Mouse (Mus musculus) heart, postnatal 0 days (tissue): ENCODE results near the gene Akt3. TPM values are rescaled to one million over a fixed set of nuclear protein-coding genes. Genes with fewer than 3 reads are reported as not detected.

ENCODE experiments used
- ATAC-seq: fragments of 200-750 bp; cut with Nextera tagmentation; 2 replicates; pipeline ENCODE4 v1.8.0; 2017; ENCODE audit warnings: low read depth, moderate number of reproducible peaks, moderate library complexity; ENCODE audit not compliant: insufficient read depth
- DNase-seq: peaks from one replicate; pipeline ENCODE4 v3.0.0-alpha.2; 2016; ENCODE audit warnings: low spot score
- H3K27ac ChIP-seq: fragments of 300-500 bp; sonication (generic); 2 replicates; pipeline ENCODE4 v1.5.1; 2014; ENCODE audit warnings: low read depth, mild to moderate bottlenecking
- H3K27me3 ChIP-seq: fragments of 300-500 bp; sonication (generic); 2 replicates; pipeline ENCODE4 v1.6.1; 2014; ENCODE audit warnings: low read length, mixed read lengths; ENCODE audit not compliant: control insufficient read depth, insufficient read depth
- H3K36me3 ChIP-seq: fragments of 300-500 bp; sonication (generic); replicated peaks from 2 replicates; pipeline ENCODE4 v1.6.1; 2014; ENCODE audit warnings: low read length, mixed read lengths; ENCODE audit not compliant: control insufficient read depth, insufficient read depth
- H3K4me1 ChIP-seq: fragments of 300-500 bp; sonication (generic); 2 replicates; pipeline ENCODE4 v1.6.1; 2014; ENCODE audit warnings: antibody characterized with exemption; ENCODE audit not compliant: control insufficient read depth, insufficient read depth
- H3K4me2 ChIP-seq: fragments of 300-500 bp; sonication (generic); 2 replicates; pipeline ENCODE4 v1.6.1; 2014; ENCODE audit warnings: low read depth, mild to moderate bottlenecking, low read length, moderate library complexity
- H3K4me3 ChIP-seq: fragments of 300-500 bp; sonication (generic); 2 replicates; pipeline ENCODE4 v1.5.1; 2014; ENCODE audit warnings: low read depth, low read length
- H3K9ac ChIP-seq: fragments of 300-500 bp; sonication (generic); replicated peaks from 2 replicates; pipeline ENCODE4 v1.6.1; 2014; ENCODE audit warnings: low read depth, low read length, mixed read lengths
- H3K9me3 ChIP-seq: fragments of 300-500 bp; sonication (generic); replicated peaks from 2 replicates; pipeline ENCODE4 v1.6.1; 2016; ENCODE audit warnings: low read length; ENCODE audit not compliant: control insufficient read depth
- CTCF ChIP-seq: IDR thresholded peaks from 2 replicates; pipeline ENCODE4 v1.5.1; 2016; ENCODE audit warnings: antibody characterized with exemption, control low read depth, low read depth
- EP300 ChIP-seq: IDR thresholded peaks from 2 replicates; pipeline ENCODE4 v1.6.1; 2016; ENCODE audit warnings: antibody characterized with exemption, low read depth
- WGBS: fragments of 180-500 bp; shearing (Covaris S2); extraction: QIAGEN DNeasy Blood & Tissue Kit; methylation state at CpG from one replicate; pipeline ENCODE4 v1.1.7; 2014; 5-methylcytosine and 5-hydroxymethylcytosine counted together
- polyA plus RNA-seq: library from polyadenylated mRNA; unstranded; fragments of >200 nt; fragmentation: Nextera tagmentation; extraction: Ambion mirVana; gene quantifications from 2 replicates; pipeline ENCODE4 v1.2.1, GENCODE M21; 2015
- total RNA-seq: library from RNA; depleted of rRNA; stranded (reverse); fragments of >200 nt; gene quantifications from 2 replicates; pipeline ENCODE4 v1.2.3, GENCODE M21; 2014; ENCODE audit warnings: low replicate concordance; rRNA removed

The Akt3 gene
- total and polyA plus RNA-seq, 2 experiments from 2014 or later: 2.6 to 9.9 TPM

GRCm38 (mm10) chr1:176970635-176971478, 287.1 kb downstream of the Akt3 start:
- Histone ChIP-seq H3K36me3 (no peaks in the 10 kb centered on the region), H3K9me3 (no peaks in the 10 kb centered on the region), H3K27ac (no peak overlapping the region), H3K4me3 (no peak overlapping the region), H3K4me1 (no peaks in the 10 kb centered on the region), H3K9ac (no peak overlapping the region), H3K4me2 (no peak overlapping the region), H3K27me3 (no peaks in the 10 kb centered on the region)
- no peak for DNase-seq
- no peak for TF ChIP-seq EP300
- TF ChIP-seq CTCF: no peak
- WGBS: 77% methylated on average over 16 of the region's 16 CpGs
- no peak for ATAC-seq

Other genes starting within 250 kb of the Akt3 start
- gene Zbtb18, start 184.1 kb upstream of the Akt3 start, total RNA-seq: 12.5 and 15.2 TPM in 2 replicates
- gene Zbtb18, start 184.1 kb upstream of the Akt3 start, polyA plus RNA-seq: 1.3 and 1.7 TPM in 2 replicates